Mouse (Mus musculus) layer of hippocampus, postnatal 25 days (tissue): ENCODE results near the gene Coro2a. TPM values are rescaled to one million over a fixed set of nuclear protein-coding genes. Genes with fewer than 3 reads are reported as not detected.

Experiments used
- DNase-seq, 2 experiments: peaks; one replicate each; pipeline ENCODE4 v3.0.0; 2022; ENCODE audit warnings: mixed read lengths in 2 of 2, low spot score in 1 of 2; ENCODE audit errors: extremely low spot score in 1 of 2
- total RNA-seq, 2 experiments: library from RNA; stranded (reverse); gene quantifications; 2 replicates each; pipeline ENCODE4 v1.2.3; 2021

Gene Coro2a
- total RNA-seq, 2 experiments from 2014 or later: 17.3 to 18.6 TPM

GRCm38 (mm10) chr4:46562841-46563240 is 39.2 kb downstream of the Coro2a start:
- no peak for DNase-seq

GRCm38 (mm10) chr4:46562037-46562436 is 40.0 kb downstream of the Coro2a start:
- DNase-seq: no peak

- DNase-seq: no peak
Measured at GRCm38 (mm10) chr4:46560069-46560705, 41.8 kb downstream of the Coro2a start.

- no peak for DNase-seq
Measured at GRCm38 (mm10) chr4:46558672-46559667, 43.0 kb downstream of the Coro2a start.

GRCm38 (mm10) chr4:46556933-46557332 is 45.1 kb downstream of the Coro2a start:
- DNase-seq: no peak

- no peak for DNase-seq
Measured at GRCm38 (mm10) chr4:46555762-46556161, 46.2 kb downstream of the Coro2a start.

GRCm38 (mm10) chr4:46554295-46555069 is 47.5 kb downstream of the Coro2a start:
- no peak for DNase-seq

- DNase-seq: no peak
Measured at GRCm38 (mm10) chr4:46553864-46554263, 48.1 kb downstream of the Coro2a start.

- DNase-seq: no peak
Measured at GRCm38 (mm10) chr4:46550406-46550805, 51.6 kb downstream of the Coro2a start.

GRCm38 (mm10) chr4:46549979-46550378 is 52.0 kb downstream of the Coro2a start:
- no peak for DNase-seq

GRCm38 (mm10) chr4:46546709-46547108 is 55.3 kb downstream of the Coro2a start:
- DNase-seq: no peak

GRCm38 (mm10) chr4:46545498-46545897 is 56.5 kb downstream of the Coro2a start:
- no peak for DNase-seq

- DNase-seq: no peak
Measured at GRCm38 (mm10) chr4:46544313-46544712, 57.7 kb downstream of the Coro2a start.

- no peak for DNase-seq
Measured at GRCm38 (mm10) chr4:46543366-46544050, 58.5 kb downstream of the Coro2a start.

GRCm38 (mm10) chr4:46541707-46542106 is 60.3 kb downstream of the Coro2a start:
- DNase-seq: no peak

GRCm38 (mm10) chr4:46539167-46539566 is 62.8 kb downstream of the Coro2a start:
- no peak for DNase-seq

- DNase-seq: no peak
Measured at GRCm38 (mm10) chr4:46535840-46536361, 66.1 kb downstream of the Coro2a start, which contains the start of gene Trim14. Trim14 (minus strand) TSS chr4:46536141.

GRCm38 (mm10) chr4:46535094-46535830 is 66.7 kb downstream of the Coro2a start:
- DNase-seq: no peak
